Mouse (Mus musculus): ENCODE measurements at regions not wholly inside any gene's neighbourhood (a gene's known extent, or its start where the extent isn't known, plus 50 kb on each side); places are given as distances from the start of the nearest gene placed in this dataset.

- H3K9me3 ChIP-seq (ENCODE audit: control insufficient read depth, low read length): no peaks in the 10 kb centered on the region
- no peaks in the 10 kb centered on the region for H3K4me1 ChIP-seq (ENCODE audit: control insufficient read depth, insufficient read depth, low read length)
- ATAC-seq (ENCODE audit: low FRiP score, low TSS enrichment) (no peak), DNase-seq (peak; percentile 4)
- H3K36me3 ChIP-seq (ENCODE audit: control insufficient read depth, insufficient read depth, low read length): no peaks in the 10 kb centered on the region
- H3K9ac ChIP-seq (replicated peaks; ENCODE audit: low read length): no peak overlapping the region
- H3K4me2 ChIP-seq (ENCODE audit: low read length): no peak overlapping the region
- H3K27me3 ChIP-seq (ENCODE audit: control insufficient read depth, insufficient read depth, low read length): no peaks in the 10 kb centered on the region
- H3K27ac ChIP-seq (replicated peaks; ENCODE audit: low read depth, low read length): no peak overlapping the region
- H3K4me3 ChIP-seq (replicated peaks; ENCODE audit: low read depth, low read length): no peak overlapping the region
Measured at GRCm38 (mm10) chrX:146231866-146232590, 727.0 kb upstream of the Amot start.

GRCm38 (mm10) chrX:146232795-146233194 is 727.8 kb upstream of the Amot start:
- H3K36me3 ChIP-seq (ENCODE audit: control insufficient read depth, insufficient read depth, low read length): no peaks in the 10 kb centered on the region
- H3K27me3 ChIP-seq (ENCODE audit: control insufficient read depth, insufficient read depth, low read length): no peaks in the 10 kb centered on the region
- no peak for DNase-seq
- no peaks in the 10 kb centered on the region for H3K9me3 ChIP-seq (ENCODE audit: control insufficient read depth, low read length)
- H3K27ac ChIP-seq (replicated peaks; ENCODE audit: low read depth, low read length): no peak overlapping the region
- no peaks in the 10 kb centered on the region for H3K4me1 ChIP-seq (ENCODE audit: control insufficient read depth, insufficient read depth, low read length)
- H3K4me2 ChIP-seq (ENCODE audit: low read length): no peak overlapping the region
- ATAC-seq (ENCODE audit: low FRiP score, low TSS enrichment): no peak
- WGBS: 59% methylated on average over 2 of the region's 2 CpGs
- no peak overlapping the region for H3K9ac ChIP-seq (replicated peaks; ENCODE audit: low read length)
- H3K4me3 ChIP-seq (replicated peaks; ENCODE audit: low read depth, low read length): no peak overlapping the region

DNA sequence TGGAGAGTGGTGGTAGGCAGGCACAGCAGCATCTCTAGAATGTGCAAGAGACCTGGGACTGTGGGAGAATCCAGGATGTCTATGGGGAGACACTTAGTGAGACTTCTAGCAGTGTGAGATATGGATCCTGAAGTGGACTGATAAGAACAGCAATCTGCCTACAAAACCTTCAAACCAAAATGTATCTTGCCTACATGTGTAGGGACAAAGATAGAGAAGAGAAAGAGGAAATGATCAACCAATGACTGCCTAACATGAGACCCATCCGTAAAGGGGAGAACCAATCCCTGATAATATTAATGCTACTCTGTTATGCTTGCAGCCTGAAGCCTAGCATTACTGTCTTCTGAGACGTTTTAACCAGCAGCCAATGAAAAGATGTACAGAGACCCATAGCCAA is 706.6 kb upstream of the Htr2c start:
- Histone ChIP-seq H3K9me3 (ENCODE audit: control insufficient read depth, low read length) (no peaks in the 10 kb centered on the region), H3K4me3 (replicated peaks; ENCODE audit: low read depth, low read length) (no peak overlapping the region), H3K9ac (replicated peaks; ENCODE audit: low read length) (no peak overlapping the region), H3K4me1 (ENCODE audit: control insufficient read depth, insufficient read depth, low read length) (no peaks in the 10 kb centered on the region), H3K4me2 (ENCODE audit: low read length) (no peak overlapping the region), H3K27me3 (ENCODE audit: control insufficient read depth, insufficient read depth, low read length) (no peaks in the 10 kb centered on the region), H3K36me3 (ENCODE audit: control insufficient read depth, insufficient read depth, low read length) (no peaks in the 10 kb centered on the region), H3K27ac (replicated peaks; ENCODE audit: low read depth, low read length) (no peak overlapping the region)
- no peak for DNase-seq
- 62% methylated on average over 2 of the region's 2 CpGs for WGBS
- ATAC-seq (ENCODE audit: low FRiP score, low TSS enrichment): no peak
